Mouse (Mus musculus) megakaryocyte, embryonic 14.5 days (primary cell): Measurements from ENCODE around the gene Mrpl21. TPM values are rescaled to one million over a fixed set of nuclear protein-coding genes. Genes with fewer than 3 reads are reported as not detected.
A peak's percentile ranks its signal among the peaks of the same experiment; 100 is the strongest.

Source experiments
- H3K27me3 ChIP-seq: replicated peaks from 2 replicates; pipeline ENCODE3; 2012; ENCODE audit warnings: inconsistent platforms
- H3K36me3 ChIP-seq: replicated peaks from 2 replicates; pipeline ENCODE3; 2012; ENCODE audit warnings: low read length, inconsistent platforms, mixed read lengths
- H3K4me1 ChIP-seq: 2 replicates; pipeline ENCODE4 v1.6.1; 2012; ENCODE audit warnings: inconsistent platforms
- H3K4me3 ChIP-seq: replicated peaks from 2 replicates; pipeline ENCODE3; 2012; ENCODE audit warnings: moderate library complexity, mild to moderate bottlenecking, inconsistent platforms
- H3K9me3 ChIP-seq: 2 replicates; pipeline ENCODE4 v1.6.1; 2012; ENCODE audit warnings: inconsistent platforms
- FLI1 ChIP-seq: IDR thresholded peaks from 2 replicates; pipeline ENCODE4 v1.6.1; 2012; ENCODE audit warnings: low read length, inconsistent platforms, mixed read lengths
- GATA1 ChIP-seq: IDR thresholded peaks from 3 replicates; pipeline ENCODE4 v1.6.1; 2012; ENCODE audit warnings: mixed read lengths, low read length, inconsistent platforms, borderline replicate concordance
- polyA plus RNA-seq: library from polyadenylated mRNA; stranded (reverse); fragments of >175 nt; gene quantifications from 2 replicates; pipeline ENCODE4 v1.2.3, GENCODE M21; 2012; ENCODE audit warnings: low replicate concordance; ENCODE audit not compliant: insufficient read depth

Gene Mrpl21
- polyA plus RNA-seq: 8.9 and 14.9 TPM in 2 replicates

GRCm38 (mm10) chr19:3282572-3283467 is at the start of gene Mrpl21, which contains the start of gene Ighmbp2:
Gene Mrpl21 (plus strand): TSS chr19:3282901.
Gene Ighmbp2 (minus strand): TSS chr19:3283017.
- H3K4me3 ChIP-seq: peak within 1 kb of the TSS; percentile 96
- TF ChIP-seq FLI1: peak; percentile 85; the same call in 1 of the 2 replicates
- TF ChIP-seq GATA1: no peak
- H3K9me3 ChIP-seq: no peaks in the 10 kb centered on the region
- H3K4me1 ChIP-seq: peaks cover 30% of the 10 kb centered on the region
- H3K36me3 ChIP-seq: peaks cover 68% of the 10 kb centered on the region
- H3K27me3 ChIP-seq: no peaks in the 10 kb centered on the region

GRCm38 (mm10) chr19:3260016-3260415 is 22.7 kb upstream of the Mrpl21 start:
- Histone ChIP-seq H3K4me3 (no peak overlapping the region), H3K9me3 (no peaks in the 10 kb centered on the region), H3K36me3 (peaks cover 55% of the 10 kb centered on the region), H3K27me3 (no peaks in the 10 kb centered on the region), H3K4me1 (no peaks in the 10 kb centered on the region)
- no peak for TF ChIP-seq GATA1
- no peak for TF ChIP-seq FLI1

- Histone ChIP-seq H3K4me1 (no peaks in the 10 kb centered on the region), H3K36me3 (peaks cover 61% of the 10 kb centered on the region), H3K9me3 (no peaks in the 10 kb centered on the region), H3K27me3 (no peaks in the 10 kb centered on the region), H3K4me3 (no peak overlapping the region)
- no peak for TF ChIP-seq FLI1
- no peak for TF ChIP-seq GATA1
Observed at GRCm38 (mm10) chr19:3260591-3260990, 22.1 kb upstream of the Mrpl21 start.

- Histone ChIP-seq H3K4me3 (peak overlapping the region; percentile 4), H3K9me3 (no peaks in the 10 kb centered on the region), H3K27me3 (no peaks in the 10 kb centered on the region), H3K4me1 (no peaks in the 10 kb centered on the region), H3K36me3 (peaks cover 68% of the 10 kb centered on the region)
- TF ChIP-seq FLI1 (no peak), GATA1 (no peak)
Observed at GRCm38 (mm10) chr19:3261336-3261735, 21.4 kb upstream of the Mrpl21 start.

- Histone ChIP-seq H3K36me3 (peaks cover 74% of the 10 kb centered on the region), H3K4me3 (no peak overlapping the region)
- no peak for TF ChIP-seq GATA1
Observed at GRCm38 (mm10) chr19:3261764-3262525, 20.8 kb upstream of the Mrpl21 start.

GRCm38 (mm10) chr19:3264348-3264747 is 18.4 kb upstream of the Mrpl21 start:
- Histone ChIP-seq H3K36me3 (peaks cover 96% of the 10 kb centered on the region), H3K4me3 (no peak overlapping the region), H3K27me3 (no peaks in the 10 kb centered on the region), H3K4me1 (peaks cover 5% of the 10 kb centered on the region; the same call in 1 of the 2 replicates), H3K9me3 (no peaks in the 10 kb centered on the region)
- no peak for TF ChIP-seq FLI1
- no peak for TF ChIP-seq GATA1

More at GRCm38 (mm10) chr19:3261764-3262525, 20.8 kb upstream of the Mrpl21 start:
- Histone ChIP-seq H3K4me1 (peaks cover under 1% of the 10 kb centered on the region; the same call in 1 of the 2 replicates), H3K9me3 (no peaks in the 10 kb centered on the region), H3K27me3 (no peaks in the 10 kb centered on the region)

- no peaks in the 10 kb centered on the region for H3K27me3 ChIP-seq
- H3K4me3 ChIP-seq: no peak overlapping the region
- peaks cover 98% of the 10 kb centered on the region for H3K36me3 ChIP-seq
- H3K4me1 ChIP-seq: peaks cover 5% of the 10 kb centered on the region; the same call in 1 of the 2 replicates
- TF ChIP-seq FLI1: no peak
- H3K9me3 ChIP-seq: no peaks in the 10 kb centered on the region
Observed at GRCm38 (mm10) chr19:3265180-3265579, 17.5 kb upstream of the Mrpl21 start.

- TF ChIP-seq FLI1 (no peak), GATA1 (no peak)
- Histone ChIP-seq H3K27me3 (no peaks in the 10 kb centered on the region), H3K9me3 (no peaks in the 10 kb centered on the region), H3K4me1 (peaks cover 5% of the 10 kb centered on the region; the same call in 1 of the 2 replicates), H3K36me3 (peaks cover 98% of the 10 kb centered on the region), H3K4me3 (no peak overlapping the region)
Observed at GRCm38 (mm10) chr19:3266136-3266535, 16.6 kb upstream of the Mrpl21 start.

GRCm38 (mm10) chr19:3266676-3267075 is 16.0 kb upstream of the Mrpl21 start:
- TF ChIP-seq GATA1 (no peak), FLI1 (no peak)
- Histone ChIP-seq H3K9me3 (no peaks in the 10 kb centered on the region), H3K4me1 (peaks cover 5% of the 10 kb centered on the region; the same call in 1 of the 2 replicates), H3K27me3 (no peaks in the 10 kb centered on the region), H3K36me3 (peaks cover 98% of the 10 kb centered on the region), H3K4me3 (no peak overlapping the region)

GRCm38 (mm10) chr19:3267340-3267739 is 15.4 kb upstream of the Mrpl21 start:
- Histone ChIP-seq H3K9me3 (no peaks in the 10 kb centered on the region), H3K27me3 (no peaks in the 10 kb centered on the region), H3K4me1 (peaks cover 5% of the 10 kb centered on the region; the same call in 1 of the 2 replicates), H3K36me3 (peaks cover 98% of the 10 kb centered on the region), H3K4me3 (no peak overlapping the region)
- no peak for TF ChIP-seq FLI1
- TF ChIP-seq GATA1: no peak
